Mouse (Mus musculus) kidney, postnatal 0 days (tissue): ENCODE results near the gene Egfl8. TPM values are rescaled to one million over a fixed set of nuclear protein-coding genes. Genes with fewer than 3 reads are reported as not detected.

Experiments
- ATAC-seq: fragments of 200-750 bp; cut with Nextera tagmentation; replicated peaks from 2 replicates; pipeline ENCODE4 v1.8.0; 2017; ENCODE audit warnings: low read depth, moderate number of reproducible peaks, moderate TSS enrichment, moderate library complexity; ENCODE audit not compliant: low FRiP score
- DNase-seq: peaks from one replicate; pipeline ENCODE4 v3.0.0-alpha.2; 2016; ENCODE audit warnings: low spot score
- H3K27ac ChIP-seq: fragments of 300-500 bp; sonication (generic); 2 replicates; pipeline ENCODE4 v1.5.1; 2014; ENCODE audit warnings: mild to moderate bottlenecking
- H3K27me3 ChIP-seq: fragments of 300-500 bp; sonication (generic); 2 replicates; pipeline ENCODE4 v1.6.1; 2014; ENCODE audit warnings: low read length, mixed read lengths; ENCODE audit not compliant: insufficient read depth
- H3K36me3 ChIP-seq: fragments of 300-500 bp; sonication (generic); 2 replicates; pipeline ENCODE4 v1.6.1; 2014; ENCODE audit warnings: low read length, mixed read lengths; ENCODE audit not compliant: insufficient read depth
- H3K4me1 ChIP-seq: fragments of 300-500 bp; sonication (generic); replicated peaks from 2 replicates; pipeline ENCODE4 v1.6.1; 2014; ENCODE audit warnings: antibody characterized with exemption, low read length, mixed read lengths; ENCODE audit not compliant: insufficient read depth
- H3K4me2 ChIP-seq: fragments of 300-500 bp; sonication (generic); 2 replicates; pipeline ENCODE4 v1.6.1; 2014; ENCODE audit warnings: mild to moderate bottlenecking, low read length, moderate library complexity, mixed read lengths
- H3K4me3 ChIP-seq: fragments of 300-500 bp; sonication (generic); replicated peaks from 2 replicates; pipeline ENCODE4 v1.5.1; 2014; ENCODE audit warnings: low read depth, low read length
- H3K9ac ChIP-seq: fragments of 300-500 bp; sonication (generic); 2 replicates; pipeline ENCODE4 v1.6.1; 2014; ENCODE audit warnings: low read depth, low read length
- H3K9me3 ChIP-seq: fragments of 300-500 bp; sonication (generic); replicated peaks from 2 replicates; pipeline ENCODE4 v1.6.1; 2016; ENCODE audit warnings: low read length, inconsistent platforms, mixed read lengths
- CTCF ChIP-seq: IDR thresholded peaks from 2 replicates; pipeline ENCODE4 v1.5.1; 2016; ENCODE audit warnings: antibody characterized with exemption, low read depth, mild to moderate bottlenecking, moderate library complexity
- WGBS: fragments of 180-500 bp; shearing (Covaris S2); extraction: QIAGEN DNeasy Blood & Tissue Kit; methylation state at CpG from one replicate; pipeline ENCODE4 v1.1.7; 2014; 5-methylcytosine and 5-hydroxymethylcytosine counted together
- polyA plus RNA-seq: library from polyadenylated mRNA; unstranded; fragments of >200 nt; fragmentation: Nextera tagmentation; extraction: Ambion mirVana; gene quantifications from 2 replicates; pipeline ENCODE4 v1.2.1, GENCODE M21; 2015

The Egfl8 gene
- polyA plus RNA-seq, 1 experiment from 2014 or later = 5.9 TPM

- WGBS = under 1% methylated on average over 44 of the region's 45 CpGs
- H3K4me1 ChIP-seq = peaks cover 40% of the 10 kb centered on the region
- peak; percentile 80 for ATAC-seq
Observed at GRCm38 (mm10) chr17:34627093-34627942, 11.5 kb upstream of the Egfl8 start.

GRCm38 (mm10) chr17:34626773-34627092 lies 11.0 kb upstream of the Egfl8 start:
- H3K27ac ChIP-seq = peak overlapping the region; percentile 96
- peaks cover 15% of the 10 kb centered on the region for H3K36me3 ChIP-seq
- WGBS = 0% methylated on average over 18 of the region's 18 CpGs
- ATAC-seq (peak; percentile 24; the same call in 1 of the 2 replicates), DNase-seq (peak; percentile 89)
- H3K4me1 ChIP-seq = peaks cover 35% of the 10 kb centered on the region
- H3K4me3 ChIP-seq = peak overlapping the region; percentile 67
- H3K27me3 ChIP-seq = 0 out of 2 replicates have a peak, but pooled peaks cover 9% of the 10 kb centered on the region
- H3K9ac ChIP-seq = peak overlapping the region; percentile 74
- H3K4me2 ChIP-seq = peak overlapping the region; percentile 89
- H3K9me3 ChIP-seq = no peaks in the 10 kb centered on the region
- TF ChIP-seq CTCF = peak; percentile 73

More at GRCm38 (mm10) chr17:34627093-34627942, 11.5 kb upstream of the Egfl8 start:
- peak overlapping the region; percentile 96 for H3K27ac ChIP-seq
- TF ChIP-seq CTCF = no peak
- DNase-seq = peak; percentile 96
- H3K9me3 ChIP-seq = no peaks in the 10 kb centered on the region
- peak overlapping the region; percentile 67 for H3K4me3 ChIP-seq
- H3K27me3 ChIP-seq = 0 out of 2 replicates have a peak, but pooled peaks cover 9% of the 10 kb centered on the region
- H3K4me2 ChIP-seq = peak overlapping the region; percentile 89
- peak overlapping the region; percentile 74 for H3K9ac ChIP-seq
- H3K36me3 ChIP-seq = peaks cover 13% of the 10 kb centered on the region

- Histone ChIP-seq H3K9ac (peak overlapping the region; percentile 74), H3K9me3 (no peaks in the 10 kb centered on the region), H3K4me2 (peak overlapping the region; percentile 89), H3K27ac (peak overlapping the region; percentile 96), H3K27me3 (0 out of 2 replicates have a peak, but pooled peaks cover 8% of the 10 kb centered on the region), H3K4me1 (peaks cover 31% of the 10 kb centered on the region), H3K4me3 (peak overlapping the region; percentile 67), H3K36me3 (peaks cover 15% of the 10 kb centered on the region)
- ATAC-seq (no peak), DNase-seq (no peak)
- 37% methylated on average over 16 of the region's 16 CpGs for WGBS
- no peak for TF ChIP-seq CTCF
Observed at GRCm38 (mm10) chr17:34626062-34626772, 10.4 kb upstream of the Egfl8 start.

GRCm38 (mm10) chr17:34624981-34625380 lies 9.2 kb upstream of the Egfl8 start:
- peaks cover 22% of the 10 kb centered on the region for H3K4me1 ChIP-seq
- 76% methylated on average over 3 of the region's 3 CpGs for WGBS
- no peak overlapping the region for H3K27ac ChIP-seq
- no peaks in the 10 kb centered on the region for H3K27me3 ChIP-seq
- H3K36me3 ChIP-seq = peaks cover 20% of the 10 kb centered on the region
- H3K9me3 ChIP-seq = no peaks in the 10 kb centered on the region
- ATAC-seq (no peak), DNase-seq (no peak)
- no peak overlapping the region for H3K9ac ChIP-seq
- no peak overlapping the region for H3K4me2 ChIP-seq
- no peak overlapping the region for H3K4me3 ChIP-seq
- TF ChIP-seq CTCF = no peak

- Histone ChIP-seq H3K27ac (no peak overlapping the region), H3K4me1 (peaks cover 11% of the 10 kb centered on the region; the same call in 1 of the 2 replicates), H3K4me3 (no peak overlapping the region), H3K9ac (no peak overlapping the region), H3K36me3 (peaks cover 20% of the 10 kb centered on the region), H3K4me2 (no peak overlapping the region), H3K9me3 (no peaks in the 10 kb centered on the region), H3K27me3 (no peaks in the 10 kb centered on the region)
- DNase-seq (no peak), ATAC-seq (no peak)
- WGBS = 80% methylated on average over 9 of the region's 9 CpGs
- TF ChIP-seq CTCF = peak; percentile 52
Observed at GRCm38 (mm10) chr17:34623161-34623560, 7.4 kb upstream of the Egfl8 start.

- H3K4me2 ChIP-seq = no peak overlapping the region
- no peak overlapping the region for H3K4me3 ChIP-seq
- H3K36me3 ChIP-seq = peaks cover 29% of the 10 kb centered on the region
- no peaks in the 10 kb centered on the region for H3K9me3 ChIP-seq
- peak overlapping the region; percentile 13; the same call in 1 of the 2 replicates for H3K27ac ChIP-seq
- 85% methylated on average over 8 of the region's 8 CpGs for WGBS
- TF ChIP-seq CTCF = no peak
- H3K9ac ChIP-seq = no peak overlapping the region
- no peak for DNase-seq
- no peaks in the 10 kb centered on the region for H3K27me3 ChIP-seq
- H3K4me1 ChIP-seq = 0 out of 2 replicates have a peak, but pooled peaks cover under 1% of the 10 kb centered on the region
- no peak for ATAC-seq
Observed at GRCm38 (mm10) chr17:34621006-34621405, 5.2 kb upstream of the Egfl8 start.
